Mouse (Mus musculus) thymus, adult 18-20 months (tissue): ENCODE measurements at regions not wholly inside any gene's neighbourhood (a gene's known extent, or its start where the extent isn't known, plus 50 kb on each side); places are given as distances from the start of the nearest gene placed in this dataset.

Experiments used
- DNase-seq, 2 experiments: peaks; one replicate each; pipeline ENCODE4 v3.0.0; 2022; ENCODE audit warnings: mixed read lengths in 2 of 2

GRCm38 (mm10) chr9:104387805-104388204 lies 50.3 kb upstream of the Acpp start:
- DNase-seq, result no peak
